Mouse (Mus musculus) cerebellum, postnatal 4 days (tissue): ENCODE measurements at regions not wholly inside any gene's neighbourhood (a gene's known extent, or its start where the extent isn't known, plus 50 kb on each side); places are given as distances from the start of the nearest gene placed in this dataset.

ENCODE experiments used
- DNase-seq, 2 experiments: peaks; one replicate each; pipeline ENCODE4 v3.0.0; 2022; ENCODE audit warnings: low spot score in 2 of 2, mixed read lengths in 1 of 2

- no peak for DNase-seq
Measured at GRCm38 (mm10) chr2:21267149-21267761, 61.7 kb downstream of the Thnsl1 start.

GRCm38 (mm10) chr2:21269989-21270846, 64.7 kb downstream of the Thnsl1 start:
- peak in 1 of 2 experiments; percentile 34 for DNase-seq

DNA sequence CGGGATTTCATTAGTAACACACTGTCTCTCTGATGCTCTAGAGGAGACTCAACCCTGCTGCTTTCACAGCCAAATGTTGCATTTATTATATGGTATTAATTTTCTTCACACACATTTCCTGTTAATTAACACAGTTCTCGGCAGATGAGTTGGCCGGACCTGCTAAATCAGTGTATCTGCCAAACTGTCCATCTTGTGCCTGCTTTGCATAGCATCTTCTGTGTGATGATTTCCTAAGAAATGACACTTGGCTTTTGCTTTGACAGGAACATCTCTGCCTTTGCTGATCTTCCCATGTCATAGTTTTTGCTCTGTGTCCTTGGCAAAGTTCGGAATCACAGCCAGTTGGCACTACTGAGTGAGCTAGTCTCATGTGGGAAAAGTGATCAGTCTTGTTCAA, 67.9 kb downstream of the Thnsl1 start:
- DNase-seq, result no peak

DNA sequence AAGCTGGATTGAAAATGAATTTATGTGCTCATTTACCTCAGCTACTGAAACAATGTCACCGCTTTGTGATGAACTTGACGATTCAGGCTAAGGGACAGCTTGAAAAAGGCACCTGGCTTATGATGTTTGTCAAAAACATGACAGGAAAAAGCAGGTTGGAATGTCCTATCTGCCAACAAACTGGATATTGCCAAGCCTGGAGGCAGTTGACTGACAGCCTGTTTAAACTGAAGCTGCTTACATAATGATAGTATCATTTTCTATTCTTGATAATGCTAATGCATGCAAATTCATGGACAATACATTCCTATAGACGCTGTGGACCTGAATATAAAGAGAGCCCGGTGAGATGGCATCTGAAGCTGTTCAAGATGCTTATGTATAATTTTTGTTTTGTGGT, 69.8 kb downstream of the Thnsl1 start:
- no peak for DNase-seq

DNA sequence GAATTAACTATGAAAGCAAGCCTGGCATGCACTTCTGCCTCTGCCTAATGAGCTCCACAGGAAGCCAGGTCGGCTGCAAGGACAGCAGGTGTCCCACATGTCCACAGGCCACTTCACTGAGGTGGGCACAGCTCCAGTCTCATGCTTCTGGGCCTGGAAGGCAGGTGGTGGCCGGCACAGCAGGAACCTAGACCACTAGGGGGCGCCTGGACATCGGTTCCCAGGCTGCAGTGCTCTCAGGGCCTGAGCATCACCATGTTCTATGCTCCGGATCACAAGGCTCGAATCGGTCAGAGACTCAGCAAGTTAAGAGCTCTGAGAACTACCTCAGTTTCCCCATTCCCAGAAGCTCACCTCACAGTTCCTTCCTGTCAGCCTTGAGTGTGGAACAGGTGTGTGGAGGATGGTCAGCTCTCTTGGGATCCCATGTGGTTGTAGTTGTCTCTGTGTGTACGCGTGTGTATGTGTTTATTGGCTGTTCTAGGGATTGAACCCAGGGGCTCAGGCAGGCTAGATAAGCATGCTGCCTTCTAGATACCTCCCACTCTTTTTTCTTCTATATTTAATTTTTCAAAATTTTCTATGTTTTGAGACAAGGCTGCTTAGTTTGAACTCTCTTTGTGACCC, 75.4 kb downstream of the Thnsl1 start:
- peak; percentile 85 to 89 for DNase-seq

GRCm38 (mm10) chr2:21282505-21283200, 77.1 kb downstream of the Thnsl1 start:
- no peak for DNase-seq

GRCm38 (mm10) chr2:21284881-21285280, 79.4 kb downstream of the Thnsl1 start:
- no peak for DNase-seq

DNA sequence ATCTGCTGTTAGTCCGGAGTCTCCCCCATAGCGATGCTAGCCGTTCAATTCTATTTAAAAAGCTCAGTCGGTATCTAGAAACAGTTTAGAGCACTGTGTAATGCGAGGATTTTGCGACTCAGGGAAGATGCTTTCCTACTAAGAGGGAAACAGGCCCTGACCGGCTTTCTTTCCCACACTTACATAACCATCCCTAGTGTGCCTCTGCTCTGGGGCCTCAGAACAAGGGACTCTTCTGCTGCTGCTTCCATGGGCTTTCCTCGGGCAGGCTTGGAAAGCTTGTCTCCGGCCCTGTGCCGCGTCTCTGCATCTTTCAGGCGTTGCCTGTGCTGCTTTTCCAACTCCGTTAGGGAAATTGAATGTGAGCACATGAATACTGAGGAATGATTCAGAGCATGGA, 79.6 kb upstream of the Gpr158 start:
- no peak for DNase-seq

DNA sequence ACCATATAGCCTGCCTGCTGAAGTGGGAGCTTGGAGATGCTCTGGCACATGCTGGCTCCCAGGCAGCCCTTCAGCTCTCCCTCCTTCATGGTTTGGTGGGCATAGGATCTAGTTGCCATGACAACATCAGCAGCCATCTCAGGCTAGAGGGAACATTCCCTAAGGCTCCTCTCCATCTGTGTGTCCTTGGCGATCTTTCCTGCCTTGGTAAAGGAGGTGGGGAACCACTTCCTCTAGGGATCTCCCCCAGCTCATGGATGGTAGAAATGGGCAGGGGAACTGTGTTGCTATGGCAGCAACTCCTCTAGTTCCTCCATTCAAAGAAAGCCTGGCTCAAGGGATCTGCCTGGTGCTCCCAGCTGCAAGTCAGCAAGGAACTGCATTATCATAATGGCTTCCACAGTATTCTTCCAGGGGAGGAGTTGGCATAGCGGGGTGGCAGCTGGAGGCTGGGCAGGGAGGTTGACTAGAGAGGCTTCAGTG, 74.6 kb upstream of the Gpr158 start:
- DNase-seq, result peak in 1 of 2 experiments; percentile 47

GRCm38 (mm10) chr2:21294002-21294401, 73.3 kb upstream of the Gpr158 start:
- no peak for DNase-seq

- DNase-seq, result peak in 1 of 2 experiments; percentile 34
Measured at GRCm38 (mm10) chr2:21299681-21300080, 67.7 kb upstream of the Gpr158 start.
